Mouse (Mus musculus) layer of hippocampus, postnatal 10 days (tissue): ENCODE measurements around the gene Rnf145. TPM values are rescaled to one million over a fixed set of nuclear protein-coding genes. Genes with fewer than 3 reads are reported as not detected.
A peak's percentile ranks its signal among the peaks of the same experiment; 100 is the strongest.

Source experiments
- DNase-seq, 2 experiments: peaks; one replicate each; pipeline ENCODE4 v3.0.0; 2021; ENCODE audit warnings: low spot score in 2 of 2
- total RNA-seq, 2 experiments: library from RNA; stranded (reverse); gene quantifications; 2 replicates each; pipeline ENCODE4 v1.2.3; 2021

Rnf145 gene
- total RNA-seq, 2 experiments from 2014 or later = 91.6 to 119 TPM

DNA sequence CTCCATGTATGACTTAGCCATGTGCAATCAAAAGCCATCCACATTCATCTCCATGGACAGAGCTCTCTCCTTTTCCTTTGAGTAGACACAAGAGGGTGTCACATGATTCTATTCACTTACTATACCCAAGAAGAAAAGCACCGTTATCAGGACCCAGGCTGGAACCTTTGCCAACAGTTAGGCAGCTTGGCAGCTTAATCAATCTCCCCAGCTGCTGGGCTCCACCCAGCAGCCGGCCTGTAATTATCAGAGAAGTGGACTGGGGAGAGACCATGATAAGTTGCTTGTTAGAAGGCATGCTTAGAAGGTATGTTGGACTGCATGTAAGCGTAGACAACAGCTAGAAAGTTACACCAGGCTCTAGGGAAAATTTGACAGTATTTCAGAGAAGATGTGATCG lies 9.9 kb upstream of the Rnf145 start:
- DNase-seq = no peak

DNA sequence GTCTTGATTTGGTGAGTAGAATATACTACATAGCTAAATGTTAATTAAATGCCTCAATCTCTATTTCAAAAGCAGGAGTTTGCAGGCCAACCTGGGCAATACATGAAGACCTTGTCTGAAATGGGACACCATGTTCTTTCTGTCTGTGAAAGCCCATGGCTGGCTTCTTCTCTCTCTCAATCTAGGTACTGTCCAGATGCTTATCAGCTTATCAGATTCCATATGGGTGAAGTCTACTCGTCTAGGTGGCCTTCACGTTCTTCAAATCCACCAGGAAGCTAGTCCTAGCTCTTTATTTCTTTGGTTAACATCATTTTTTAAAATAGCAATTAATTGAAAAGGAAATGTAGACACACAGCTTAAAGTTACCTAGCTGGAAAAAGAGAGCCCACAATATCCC lies 8.9 kb upstream of the Rnf145 start:
- no peak for DNase-seq

DNA sequence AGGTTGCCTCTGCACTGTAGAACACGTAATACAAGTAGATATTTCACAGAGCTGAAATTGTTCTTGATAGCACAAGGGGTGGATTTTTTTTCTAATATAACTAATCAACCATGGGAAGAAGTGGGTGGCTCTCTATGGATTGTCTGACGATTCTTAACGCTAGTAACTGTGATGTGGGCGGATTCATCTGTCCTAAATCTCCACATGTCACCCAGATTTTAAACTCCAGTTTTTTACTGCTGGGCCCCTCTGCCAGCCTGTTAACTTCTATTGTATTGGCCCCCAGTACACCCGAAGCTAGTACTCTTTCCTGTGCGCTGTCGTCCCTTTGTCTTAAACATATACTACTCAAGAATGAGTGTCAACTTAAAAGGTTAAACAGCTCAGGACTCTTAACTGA lies 8.4 kb upstream of the Rnf145 start:
- no peak for DNase-seq

GRCm38 (mm10) chr11:44512044-44513025 lies 6.4 kb upstream of the Rnf145 start:
- DNase-seq = no peak

GRCm38 (mm10) chr11:44513026-44513422 lies 5.7 kb upstream of the Rnf145 start:
- no peak for DNase-seq

DNA sequence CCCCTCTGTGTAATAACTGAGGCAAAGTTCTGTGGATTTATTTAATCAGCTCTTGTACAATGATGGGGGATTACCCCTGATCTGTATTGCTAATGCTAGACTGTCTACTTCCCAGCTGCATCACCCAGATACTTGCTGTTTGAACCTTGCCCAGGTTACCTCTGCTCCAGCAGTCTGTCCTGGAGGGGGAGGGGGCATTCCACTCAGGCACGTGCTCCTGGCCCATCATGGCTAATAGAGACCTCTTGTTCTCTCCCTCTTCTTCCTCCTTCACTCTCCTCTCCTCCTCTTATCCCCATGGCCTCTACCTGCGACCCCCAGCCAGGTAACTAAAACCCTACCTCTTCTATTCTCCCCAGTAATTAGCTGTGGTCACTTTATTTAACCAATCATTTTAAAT lies 4.1 kb upstream of the Rnf145 start:
- DNase-seq = no peak

DNA sequence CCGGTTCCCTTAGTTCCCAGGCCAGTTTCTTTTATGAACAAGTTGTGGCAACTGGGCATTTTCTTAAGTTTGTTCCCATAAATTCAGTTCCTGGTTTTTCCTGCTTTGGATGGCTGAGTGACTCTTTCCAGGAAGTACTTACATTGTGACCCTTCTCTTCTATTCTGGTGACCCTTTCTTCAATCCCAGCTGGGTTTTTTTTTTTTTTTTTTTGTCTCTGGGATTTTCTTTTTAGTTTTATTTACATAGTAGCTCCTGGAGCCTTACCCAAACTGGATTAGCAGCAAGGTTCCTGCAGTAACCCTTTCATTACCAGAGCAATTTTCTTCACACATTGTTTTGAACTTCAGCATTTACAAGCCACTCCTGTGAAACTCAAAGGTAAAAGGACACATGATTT lies 2.4 kb upstream of the Rnf145 start:
- no peak for DNase-seq

DNA sequence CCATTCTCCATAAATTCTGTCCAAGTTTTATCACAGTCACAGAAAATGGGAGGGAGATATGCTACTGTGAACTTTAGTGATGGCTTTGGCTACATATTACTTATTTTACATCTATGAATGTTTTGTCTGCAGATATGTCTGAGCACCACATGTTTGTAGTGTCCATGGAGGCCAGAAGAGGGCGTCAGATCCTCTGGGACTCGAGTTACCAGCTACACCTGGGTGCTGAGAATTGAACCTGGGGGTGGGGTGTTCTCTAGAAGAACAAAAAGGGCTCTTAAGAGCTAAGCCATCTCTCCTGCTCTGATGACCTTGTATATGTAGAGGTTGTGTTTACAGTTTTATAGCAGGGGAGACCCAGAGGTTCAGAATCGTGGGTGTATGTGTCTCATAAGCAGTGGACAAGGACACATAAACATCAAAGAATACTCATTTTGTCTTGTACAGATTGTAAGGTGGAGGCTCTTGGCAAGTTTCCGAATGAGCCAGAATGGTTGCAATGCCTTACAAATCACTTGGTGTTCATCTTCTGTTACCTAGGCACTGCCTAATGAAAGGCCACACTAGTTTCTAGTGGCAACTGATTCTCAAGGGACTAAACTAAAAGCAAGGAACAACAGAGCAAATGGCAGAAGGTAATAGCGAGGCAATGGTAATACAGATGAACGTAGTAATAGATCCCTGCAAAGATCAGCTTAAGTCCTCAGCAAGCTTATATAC lies 1.0 kb upstream of the Rnf145 start:
- no peak for DNase-seq

- DNase-seq = peak in 1 of 2 experiments; percentile 36
Observed at GRCm38 (mm10) chr11:44519096-44519949, 559 bp downstream of the Rnf145 start.

DNA sequence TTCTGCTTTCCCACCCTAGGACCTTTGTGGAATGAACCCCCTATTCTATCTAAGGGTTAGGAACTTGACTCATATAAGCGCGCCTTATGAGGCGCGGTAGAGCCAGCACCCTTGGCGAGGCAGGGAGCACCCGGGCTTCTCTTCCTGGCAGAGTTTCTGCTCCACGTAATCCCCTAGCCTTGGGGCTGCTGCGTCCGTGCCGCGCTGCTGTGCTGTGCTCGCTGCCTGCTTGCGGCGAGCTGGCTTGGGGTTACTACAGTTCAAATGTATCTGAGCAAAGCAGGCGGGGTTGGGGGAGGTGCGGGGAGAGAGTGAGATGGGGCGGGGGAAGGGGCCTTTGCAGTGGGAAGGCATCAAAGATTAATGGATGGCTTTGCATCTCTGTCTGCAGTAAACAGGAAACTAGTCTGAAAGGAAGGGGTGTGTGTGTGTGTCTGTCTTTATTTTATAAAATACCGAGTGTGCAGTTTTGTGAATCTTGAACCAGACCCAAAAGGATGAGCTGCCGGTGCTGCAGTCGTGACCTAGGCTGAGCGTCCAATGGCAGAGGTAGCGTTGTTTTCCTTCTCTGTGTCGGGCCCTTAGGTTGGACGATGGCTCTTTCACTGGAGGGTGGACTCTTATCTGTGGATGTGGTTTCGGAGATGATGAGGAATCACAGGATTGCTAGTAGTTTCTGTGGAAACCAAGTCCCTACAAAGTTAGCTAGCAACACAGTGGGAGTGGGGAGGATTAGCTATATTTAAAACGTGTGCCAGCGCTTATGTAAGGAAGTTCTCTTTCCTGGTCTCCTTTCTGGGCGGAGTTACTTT lies 1.4 kb downstream of the Rnf145 start:
- DNase-seq = peak; percentile 49 to 65

- DNase-seq = no peak
Observed at GRCm38 (mm10) chr11:44522594-44522993, 3.8 kb downstream of the Rnf145 start.

GRCm38 (mm10) chr11:44525765-44526164 lies 7.0 kb downstream of the Rnf145 start:
- DNase-seq = no peak

DNA sequence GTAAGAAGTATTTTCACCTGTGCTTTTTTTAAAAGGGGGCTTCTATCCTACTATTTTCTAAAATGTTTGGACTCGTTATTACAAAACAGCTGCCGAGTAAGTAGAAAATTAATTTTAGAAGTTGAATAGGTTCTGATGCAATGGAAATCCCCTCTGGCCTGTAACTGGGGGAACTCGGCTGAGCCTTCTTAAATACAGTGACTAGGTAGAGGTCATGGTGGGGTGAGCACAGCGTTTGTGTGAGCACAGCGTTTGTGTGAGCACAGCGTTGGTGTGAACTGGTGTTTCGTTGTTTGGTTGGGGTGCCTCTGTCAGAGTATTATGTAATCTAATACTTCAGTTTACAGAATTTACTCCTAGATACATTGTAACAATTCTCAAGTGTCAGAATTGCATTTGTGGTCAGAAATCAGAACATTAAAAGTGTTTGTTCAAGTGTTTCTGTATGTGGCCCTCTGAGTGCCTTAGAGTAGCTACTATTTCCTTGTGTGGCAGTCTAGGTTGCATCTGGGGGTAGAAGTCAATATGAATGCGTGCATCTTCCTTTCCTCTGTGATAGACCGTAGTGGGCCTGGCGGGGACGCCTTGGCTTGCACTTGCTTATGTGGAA lies 8.0 kb downstream of the Rnf145 start:
- no peak for DNase-seq

DNA sequence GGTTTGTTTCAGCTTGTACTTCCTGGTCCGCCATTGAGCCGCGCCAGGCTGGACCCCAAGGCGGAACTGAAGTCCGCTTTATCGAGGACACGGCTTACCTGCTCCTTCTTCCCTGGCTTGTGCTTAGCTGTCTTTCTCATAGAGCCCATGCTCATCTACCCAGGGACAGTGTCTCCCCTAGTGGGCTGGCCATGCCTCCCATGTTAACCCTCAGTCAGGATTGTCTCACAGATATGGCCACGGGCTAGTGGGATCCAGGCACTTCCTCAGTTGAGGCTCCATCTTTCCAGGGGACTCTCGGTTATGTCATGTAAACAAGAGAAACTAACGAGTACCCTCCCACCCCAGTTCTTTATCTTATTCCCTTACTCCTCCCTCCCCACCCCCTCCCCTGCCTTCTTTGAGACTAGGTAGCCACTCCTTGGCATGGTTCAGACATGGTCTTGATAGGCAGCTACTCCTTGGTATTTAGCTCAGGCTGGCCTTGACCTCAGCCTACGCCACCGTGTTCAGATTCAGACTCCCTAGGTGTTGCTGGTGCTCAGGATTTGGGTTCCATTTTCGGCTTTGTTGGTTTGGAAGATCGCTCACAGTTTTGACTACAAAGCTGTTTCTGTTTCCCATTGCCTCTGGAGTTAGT lies 9.9 kb downstream of the Rnf145 start:
- no peak for DNase-seq

DNA sequence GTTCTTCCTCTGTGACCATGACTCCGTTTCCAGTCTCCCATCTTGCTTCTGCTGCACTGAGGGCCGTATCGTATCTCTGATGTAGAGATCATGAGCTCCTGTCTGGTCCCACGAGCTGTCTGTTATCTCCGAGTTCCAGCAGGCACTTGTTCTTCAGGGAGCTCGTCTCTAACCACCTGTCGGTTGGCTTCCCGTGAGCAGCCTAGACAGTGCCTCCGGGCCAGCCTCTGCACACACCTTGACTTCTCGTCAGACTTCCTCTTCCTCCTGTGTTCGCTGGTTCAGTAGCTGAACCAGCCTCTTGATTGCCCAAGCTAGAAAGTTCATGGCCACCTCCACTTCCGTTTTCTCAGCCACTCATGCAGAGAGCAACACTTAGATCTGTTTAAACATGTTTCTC lies 10.4 kb downstream of the Rnf145 start:
- DNase-seq = no peak

GRCm38 (mm10) chr11:44529716-44530115 lies 11.0 kb downstream of the Rnf145 start:
- DNase-seq = no peak

DNA sequence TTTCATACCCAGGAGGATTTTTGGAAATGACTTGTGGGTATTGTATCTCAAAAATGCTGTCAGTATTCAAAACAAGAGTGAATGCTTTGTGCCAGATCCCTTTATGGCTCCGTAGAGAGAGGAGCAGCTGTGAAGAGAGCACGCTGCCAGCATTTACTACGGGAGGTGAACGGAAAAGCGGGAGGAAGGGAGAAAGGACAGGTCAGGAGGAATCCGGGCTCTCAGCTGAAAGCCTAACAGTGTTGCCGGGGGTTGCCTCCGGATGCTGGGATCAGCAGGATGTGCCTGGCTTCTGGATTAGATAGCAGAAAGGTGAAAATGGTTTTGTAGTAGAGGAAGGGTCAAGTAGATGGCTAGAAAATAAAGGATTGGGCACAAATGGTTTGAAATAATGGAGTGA lies 11.6 kb downstream of the Rnf145 start:
- DNase-seq = no peak

DNA sequence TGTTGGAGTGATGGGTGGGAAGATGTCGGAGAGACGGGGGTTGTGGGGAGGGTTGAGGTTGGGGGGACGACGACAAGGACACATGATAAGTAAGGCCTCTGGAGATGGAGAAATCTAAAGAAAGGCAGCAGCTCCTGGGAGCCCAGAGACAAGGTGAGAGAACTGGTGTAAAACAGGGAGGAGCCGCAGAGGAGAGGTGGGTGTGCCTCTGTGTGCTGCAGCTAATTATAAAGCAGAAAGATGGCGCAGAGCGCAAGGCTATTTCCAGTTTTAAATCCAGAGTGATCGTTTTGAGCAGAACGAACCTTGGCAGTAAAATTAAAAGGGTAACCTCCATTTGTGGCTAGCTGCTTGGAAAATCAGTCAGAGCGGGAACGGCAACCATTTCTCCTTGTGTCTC lies 12.1 kb downstream of the Rnf145 start:
- DNase-seq = no peak

GRCm38 (mm10) chr11:44531617-44532016 lies 12.9 kb downstream of the Rnf145 start:
- no peak for DNase-seq
